Mouse (Mus musculus): ENCODE measurements around the gene Cnfn. TPM values are rescaled to one million over a fixed set of nuclear protein-coding genes. Genes with fewer than 3 reads are reported as not detected.
A peak's percentile ranks its signal among the peaks of the same experiment; 100 is the strongest.
"Not testable (repeated sequence)": the region's sequence is repeated elsewhere in the genome, so short reads cannot be mapped to it uniquely, and the experiment has no call there.

Cnfn gene
- not detected for total RNA-seq (2022)

DNA sequence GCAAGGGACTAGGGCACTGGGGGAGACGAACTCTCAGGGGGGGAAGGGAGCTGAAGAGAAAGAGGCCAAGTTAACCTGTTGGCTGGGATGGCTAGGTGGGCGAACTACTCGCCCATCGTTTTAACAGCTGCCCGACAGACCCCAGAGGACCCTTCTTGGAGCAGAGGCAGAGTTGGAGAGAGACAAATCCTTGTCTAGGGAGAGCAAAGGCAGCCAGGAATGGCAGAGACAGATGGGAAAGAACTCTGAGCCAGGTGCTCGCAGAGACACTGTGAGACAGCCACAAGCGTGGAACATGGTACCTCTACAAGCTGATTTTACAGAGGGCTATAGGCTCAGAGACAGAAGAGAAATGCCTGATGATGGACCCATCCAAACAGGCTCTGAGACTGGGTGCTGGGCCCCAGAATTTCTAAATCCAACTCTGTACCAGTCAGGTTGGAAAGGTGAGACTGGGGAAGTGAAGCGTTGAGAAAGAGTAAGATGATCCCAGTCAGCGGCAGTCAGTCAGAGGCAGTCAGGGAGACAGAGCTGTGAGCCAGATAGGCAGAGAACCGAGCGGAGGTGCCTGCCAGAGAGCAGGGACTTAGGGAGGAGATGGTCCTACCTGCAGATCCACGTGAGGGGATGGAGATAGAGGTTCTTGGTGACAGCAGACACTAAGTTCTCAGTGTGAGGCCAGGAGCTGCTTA, at the start of gene Cnfn:
TSS of gene Cnfn (minus strand) at position 667 of the 692 bp plus-strand sequence.
- no peak for DNase-seq

DNA sequence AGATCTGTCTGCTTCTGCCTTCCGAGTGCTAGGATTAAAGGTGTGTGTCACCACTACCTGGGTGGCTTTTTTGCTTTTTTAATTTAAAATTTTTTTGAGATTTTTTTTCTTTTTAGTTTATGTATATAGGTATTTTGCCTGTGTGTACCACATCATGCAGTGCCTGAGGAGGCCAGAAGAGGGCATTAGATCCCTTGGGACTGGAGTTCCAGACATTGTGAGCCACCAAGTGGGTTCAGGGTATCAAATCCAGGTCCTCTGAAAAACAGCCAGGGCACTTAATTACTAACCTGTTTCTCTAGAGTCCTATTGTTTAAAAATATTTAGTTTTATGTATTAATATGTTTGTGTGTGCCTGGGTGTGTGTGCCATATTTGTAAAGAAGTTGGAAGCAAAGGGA, 48.1 kb upstream of the Cnfn start:
- no peak for DNase-seq

DNA sequence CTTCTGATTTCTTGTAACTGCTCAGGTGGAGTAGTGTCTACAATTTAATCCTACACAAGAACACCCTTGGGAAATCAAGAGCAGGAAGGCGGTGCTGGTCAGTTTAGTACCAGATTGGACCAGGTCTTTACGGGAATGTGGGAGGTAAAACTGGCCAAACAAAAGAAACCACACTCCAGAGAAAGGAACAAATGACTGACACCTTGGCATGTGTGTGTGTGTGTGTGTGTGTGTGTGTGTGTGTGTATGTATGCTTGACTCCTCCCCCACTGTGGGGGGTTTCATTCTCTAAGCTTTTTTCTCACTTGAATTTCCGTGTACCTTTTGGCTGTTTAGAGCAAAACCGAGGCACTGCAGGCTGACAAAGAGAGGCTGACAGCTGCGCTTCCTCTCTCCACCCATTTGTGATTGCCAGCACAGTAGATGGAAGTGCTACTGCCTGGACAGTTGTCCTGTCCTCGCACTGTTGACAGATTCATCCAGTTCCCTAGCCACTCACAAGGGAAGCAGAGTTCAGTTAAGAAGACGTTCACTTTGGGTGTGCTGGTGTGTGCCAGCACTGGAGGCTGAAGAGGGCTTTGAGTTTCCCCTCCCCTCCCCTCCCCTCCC, 43.4 kb upstream of the Cnfn start, which contains the start of gene Cxcl17:
TSS of gene Cxcl17 (minus strand) at position 54 of the 609 bp plus-strand sequence.
- no peak for DNase-seq

DNA sequence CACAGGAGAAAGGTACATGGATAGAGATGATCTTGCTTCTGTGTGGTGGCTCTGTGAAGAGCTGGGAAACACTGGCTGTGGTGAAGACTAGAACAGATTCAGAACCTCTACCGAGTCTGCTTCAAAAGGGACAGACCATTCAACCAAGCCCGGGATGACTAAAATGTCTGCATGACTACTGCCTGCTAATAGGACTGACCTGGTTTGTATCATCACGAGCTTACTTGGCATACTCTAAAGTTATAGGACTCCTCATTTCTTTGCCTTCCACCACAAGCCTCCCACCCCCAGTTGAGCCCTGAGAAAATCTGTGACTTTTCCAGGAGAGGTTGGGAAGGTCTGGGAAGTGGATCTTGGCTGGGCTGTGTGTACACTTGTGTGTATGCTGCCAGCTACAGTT, 42.3 kb upstream of the Cnfn start:
- no peak for DNase-seq

DNA sequence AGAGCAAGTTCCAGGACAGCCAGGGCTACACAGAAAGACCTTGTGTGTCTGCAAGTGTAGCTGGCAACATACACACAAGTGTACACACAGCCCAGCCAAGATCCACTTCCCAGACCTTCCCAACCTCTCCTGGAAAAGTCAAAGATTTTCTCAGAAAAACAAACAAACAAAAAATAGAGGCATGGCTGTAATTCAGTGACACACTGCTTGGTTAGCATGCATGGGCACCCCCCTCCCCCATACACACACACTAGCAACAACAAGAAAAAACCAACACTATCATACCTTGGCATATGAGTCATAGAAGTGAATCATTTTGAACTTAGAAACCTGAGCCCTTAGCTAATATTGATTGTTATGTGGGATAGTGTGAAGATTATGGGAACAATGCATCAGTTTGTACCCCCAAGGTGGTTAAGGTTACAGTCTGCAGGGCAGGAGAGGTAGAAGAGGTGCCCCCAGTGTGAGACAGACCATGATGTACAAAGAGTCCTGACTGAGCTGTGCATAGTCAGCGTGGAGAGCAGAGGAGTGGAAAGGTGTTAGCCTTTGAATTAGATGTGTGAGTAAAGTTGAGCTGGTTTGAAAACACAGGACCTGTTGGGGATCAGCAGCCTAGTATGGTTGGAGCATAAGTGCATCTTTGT, 41.6 kb upstream of the Cnfn start:
- DNase-seq, result no peak

DNA sequence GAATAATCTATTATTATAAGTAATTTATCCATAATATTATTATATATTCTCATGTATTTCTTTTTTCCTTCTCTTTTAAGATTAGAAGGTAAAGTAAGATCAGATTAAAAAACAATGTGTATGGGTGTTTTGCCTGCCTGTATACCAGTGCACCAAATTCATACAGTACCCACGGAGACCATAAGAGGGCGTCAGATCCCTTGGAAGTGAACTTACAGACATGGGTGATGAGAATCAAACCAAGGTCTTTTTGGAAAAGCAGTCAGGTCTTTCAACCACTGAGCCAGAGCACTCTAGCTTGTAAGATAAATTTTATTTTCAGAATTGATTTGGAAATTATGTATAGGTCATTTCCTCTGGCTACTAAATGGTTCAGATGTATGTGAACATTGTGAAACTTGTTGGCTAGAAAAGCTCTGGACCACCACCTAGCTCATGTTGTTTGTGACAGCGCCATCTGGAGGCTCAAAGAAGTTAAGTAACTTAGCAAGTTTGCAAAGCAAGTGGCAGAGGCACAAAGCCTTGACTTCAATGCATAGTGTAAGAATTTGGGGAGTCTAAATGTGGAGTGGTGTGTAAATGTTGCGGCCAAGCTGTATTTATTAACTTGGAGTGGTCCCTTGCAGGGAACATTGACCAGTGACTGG, 39.7 kb upstream of the Cnfn start:
- DNase-seq, result no peak

DNA sequence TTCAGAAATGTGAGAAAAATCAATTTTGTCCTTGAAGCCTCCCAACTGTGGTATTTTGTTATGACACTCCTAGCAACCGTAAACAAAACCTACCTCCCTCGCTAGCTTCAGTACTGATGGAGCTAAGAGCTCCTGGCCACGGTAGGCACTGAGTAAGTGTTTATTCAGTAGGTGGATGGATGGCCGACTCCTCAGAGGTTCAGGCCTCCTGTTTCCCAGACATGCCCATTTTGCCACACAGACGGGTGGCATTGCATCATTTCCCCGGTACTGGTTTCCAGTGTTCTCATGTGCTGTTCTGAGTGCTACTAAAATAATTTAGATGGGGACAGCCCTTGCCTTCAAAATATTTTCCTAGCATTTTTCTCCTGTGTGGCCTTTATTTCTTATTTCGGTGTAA, 36.9 kb upstream of the Cnfn start:
- DNase-seq, result no peak

DNA sequence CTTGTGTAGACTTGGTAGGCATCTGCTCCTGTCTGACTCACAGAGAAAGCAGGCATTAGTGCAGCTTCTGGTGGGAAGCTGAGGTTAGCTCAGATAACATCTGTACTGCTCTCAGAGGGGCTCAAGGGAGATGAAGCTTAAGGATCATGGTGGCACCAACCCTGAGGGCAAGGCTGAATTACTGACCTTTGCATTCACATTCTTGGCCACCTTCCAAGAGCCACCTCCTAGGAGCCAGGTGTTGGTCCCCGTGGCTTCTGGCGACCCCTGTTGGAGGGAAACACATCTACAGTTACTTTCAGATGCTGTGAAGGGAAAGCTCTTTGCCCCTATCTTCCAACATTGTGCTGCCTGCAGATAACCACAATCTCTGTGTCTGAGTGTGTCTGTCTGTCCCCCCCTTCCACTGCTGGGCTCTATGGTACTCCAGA, 33.2 kb upstream of the Cnfn start:
- DNase-seq, result peak; percentile 69

DNA sequence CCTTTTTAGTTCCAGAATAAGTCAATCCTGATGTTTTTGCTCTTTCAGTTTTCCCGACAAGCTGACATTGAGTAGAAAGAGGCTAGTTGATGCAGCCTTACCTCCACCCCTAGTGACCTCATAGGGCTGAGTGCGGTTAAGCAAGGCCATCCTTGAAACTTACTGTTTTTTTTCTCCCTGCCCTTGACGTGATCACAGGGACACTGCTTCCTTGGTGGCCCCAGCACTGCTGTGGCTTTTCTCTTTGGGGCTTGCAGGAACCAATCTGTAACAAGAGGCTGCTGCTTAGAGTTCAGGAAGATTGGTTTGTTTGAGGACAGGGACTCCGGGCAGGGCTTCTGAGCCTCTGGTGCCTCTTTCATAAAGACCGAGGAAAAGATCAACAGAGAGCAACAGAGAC, 32.5 kb upstream of the Cnfn start:
- DNase-seq, result peak; percentile 81

DNA sequence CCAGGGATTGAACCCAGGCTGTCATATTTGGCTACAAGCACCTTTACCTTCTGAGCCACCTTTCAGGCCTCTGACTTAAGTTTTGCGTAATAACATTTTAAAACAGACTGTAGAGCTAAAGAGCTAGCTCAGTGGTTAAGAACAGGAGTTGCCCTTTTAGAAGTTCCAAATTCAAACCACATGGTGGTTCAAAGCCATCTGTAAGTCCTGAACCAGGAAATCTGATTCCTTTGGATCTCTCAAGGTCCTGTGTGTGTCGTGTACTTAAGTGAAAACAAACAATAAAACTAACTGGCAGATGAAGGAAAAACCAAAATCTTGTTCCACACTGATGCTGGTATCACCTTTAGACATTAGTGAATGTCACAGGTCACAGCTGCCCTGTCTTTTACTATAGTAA, 32.0 kb upstream of the Cnfn start:
- DNase-seq, result no peak

DNA sequence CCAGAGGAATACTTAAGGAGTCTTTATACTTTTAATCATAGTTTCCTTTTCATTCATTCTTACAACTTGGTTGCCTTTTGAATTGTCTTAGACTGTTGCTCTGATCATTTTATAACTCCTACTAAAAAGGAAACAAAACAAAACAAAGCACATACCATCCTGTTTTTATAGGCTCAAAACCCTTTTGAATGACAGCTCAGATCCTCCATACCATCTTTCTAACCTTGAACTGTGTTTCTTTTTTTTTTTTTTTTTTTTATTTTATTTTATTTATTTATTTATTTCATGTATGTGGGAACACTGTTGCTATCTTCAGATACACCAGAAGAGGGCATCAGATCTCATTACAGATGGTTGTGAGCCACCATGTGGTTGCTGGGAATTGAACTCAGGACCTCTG, 29.5 kb upstream of the Cnfn start:
- not testable (repeated sequence) for DNase-seq

DNA sequence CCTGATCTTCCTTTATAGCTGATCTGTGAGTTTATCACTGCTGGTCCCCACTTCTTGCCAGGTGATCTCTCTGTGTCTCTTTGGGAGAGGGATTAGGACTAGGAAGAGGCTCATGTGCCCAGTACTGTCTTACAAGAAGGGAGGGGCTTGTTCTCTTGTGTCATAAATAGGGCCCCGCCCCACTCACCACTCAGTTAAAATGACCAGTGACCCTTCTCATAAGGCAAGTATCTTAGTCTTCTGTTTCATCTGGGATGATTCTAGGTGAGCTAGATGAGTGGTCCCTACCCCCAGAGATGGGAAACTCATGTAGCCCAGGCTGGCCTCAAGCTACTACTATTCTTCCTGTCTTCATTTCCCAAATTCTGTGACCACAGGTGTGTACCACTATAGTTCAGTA, 29.1 kb upstream of the Cnfn start, which contains the start of gene Lipe:
TSS of gene Lipe (minus strand) at position 101 of the 400 bp plus-strand sequence.
- no peak for DNase-seq

DNA sequence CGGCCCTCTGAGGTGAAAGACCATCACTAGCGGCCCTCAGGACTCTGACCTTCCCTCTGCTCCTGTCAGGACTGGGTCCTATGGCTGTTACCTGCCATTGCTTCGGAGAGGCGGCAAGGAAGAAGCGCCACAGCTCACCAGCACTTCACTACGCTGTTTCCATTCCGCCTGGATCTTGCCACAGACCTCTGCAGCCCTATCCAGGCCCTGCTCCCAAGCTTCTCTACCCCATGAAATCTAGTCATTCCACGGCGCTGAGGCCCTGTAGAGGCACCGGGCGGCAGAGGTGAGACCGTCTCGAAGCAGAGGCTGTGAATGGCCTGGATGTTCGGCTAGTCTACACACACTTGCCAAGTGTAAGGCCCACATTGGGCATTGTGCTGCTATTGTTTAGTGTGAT, 27.1 kb upstream of the Cnfn start:
- no peak for DNase-seq

DNA sequence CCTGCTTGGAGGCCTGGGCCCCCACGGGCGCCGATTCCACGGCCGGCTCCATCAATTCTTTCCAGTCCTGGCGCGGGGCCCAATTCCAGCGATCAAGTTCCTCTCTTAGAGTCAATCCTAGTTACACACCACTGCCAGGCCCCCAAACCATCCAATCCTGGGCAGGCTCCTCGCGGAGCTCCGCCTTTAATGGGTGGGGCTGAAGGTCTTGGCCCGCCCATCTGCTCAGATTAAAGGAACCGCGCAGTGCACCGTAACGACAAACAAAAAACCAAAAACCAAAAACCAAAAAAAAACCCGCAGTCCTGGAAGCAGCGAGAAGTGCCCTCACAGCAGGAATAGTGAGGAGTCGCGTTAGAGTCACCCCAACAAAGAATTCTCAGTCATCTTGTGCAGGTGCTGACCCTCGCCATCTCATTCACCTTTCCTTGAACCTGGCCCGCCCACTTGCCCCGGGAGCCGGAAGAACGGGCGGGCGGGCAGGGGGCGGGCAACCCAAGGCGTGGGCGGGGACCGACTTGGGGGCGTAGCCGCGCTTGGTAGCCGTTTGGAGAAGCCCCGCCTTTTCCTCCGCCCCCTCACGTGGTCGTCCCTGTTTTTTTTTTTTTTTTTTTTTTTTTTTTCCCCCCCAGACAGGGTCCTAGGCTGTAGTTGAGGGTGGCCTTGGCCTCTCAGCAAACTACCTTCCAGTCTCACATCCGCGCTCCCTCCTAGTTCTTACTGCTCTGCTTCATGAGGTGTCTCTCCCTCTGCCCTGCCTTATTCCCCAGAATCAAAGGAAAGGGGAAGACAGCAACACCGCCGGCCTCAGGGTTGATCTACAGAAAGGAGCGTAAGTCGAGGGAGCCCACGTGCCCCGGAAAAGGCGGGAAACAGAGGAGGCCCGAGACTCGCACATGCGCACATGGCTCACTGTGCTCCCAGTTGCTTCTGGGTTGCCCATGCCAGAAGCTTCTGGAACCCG, 26.3 kb upstream of the Cnfn start:
- DNase-seq, result peak; percentile 97

DNA sequence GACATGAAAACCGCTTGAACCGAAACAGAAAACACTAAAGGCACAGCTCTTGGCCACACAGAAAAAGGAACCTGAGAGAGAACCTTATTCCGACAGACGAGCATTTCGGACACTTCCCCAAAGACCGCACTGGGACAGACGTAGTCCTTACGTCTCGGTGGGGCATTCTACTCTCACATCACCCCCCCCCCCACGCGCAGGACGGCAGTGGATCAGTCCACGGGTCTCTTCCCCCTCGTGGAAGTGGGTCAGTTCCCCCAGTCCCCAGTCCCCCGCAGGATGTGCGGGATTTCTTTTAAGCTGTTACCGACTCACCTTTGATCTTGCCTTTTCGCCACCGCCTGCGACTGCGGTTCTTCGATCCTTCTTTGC, 25.6 kb upstream of the Cnfn start:
- DNase-seq, result no peak

DNA sequence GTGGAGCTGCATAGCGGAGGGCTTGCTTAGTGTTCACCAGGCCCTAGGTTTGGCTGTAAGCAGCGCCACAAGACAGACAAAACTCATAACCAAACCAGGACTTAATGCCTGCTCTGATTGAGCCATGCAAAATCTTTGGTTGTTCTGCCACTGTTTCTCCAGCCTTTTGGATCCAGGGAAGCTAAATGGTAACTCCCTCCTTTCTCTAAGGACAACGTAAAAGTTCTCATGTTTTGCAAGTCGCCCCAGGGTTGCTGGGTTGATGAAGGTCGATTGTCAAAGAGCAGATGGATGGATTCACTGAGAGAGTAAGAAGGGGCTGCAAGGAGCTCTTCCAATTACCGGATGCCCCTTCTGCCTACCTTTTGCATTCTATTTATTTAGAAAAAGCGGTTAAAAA, 25.2 kb upstream of the Cnfn start:
- DNase-seq, result no peak

DNA sequence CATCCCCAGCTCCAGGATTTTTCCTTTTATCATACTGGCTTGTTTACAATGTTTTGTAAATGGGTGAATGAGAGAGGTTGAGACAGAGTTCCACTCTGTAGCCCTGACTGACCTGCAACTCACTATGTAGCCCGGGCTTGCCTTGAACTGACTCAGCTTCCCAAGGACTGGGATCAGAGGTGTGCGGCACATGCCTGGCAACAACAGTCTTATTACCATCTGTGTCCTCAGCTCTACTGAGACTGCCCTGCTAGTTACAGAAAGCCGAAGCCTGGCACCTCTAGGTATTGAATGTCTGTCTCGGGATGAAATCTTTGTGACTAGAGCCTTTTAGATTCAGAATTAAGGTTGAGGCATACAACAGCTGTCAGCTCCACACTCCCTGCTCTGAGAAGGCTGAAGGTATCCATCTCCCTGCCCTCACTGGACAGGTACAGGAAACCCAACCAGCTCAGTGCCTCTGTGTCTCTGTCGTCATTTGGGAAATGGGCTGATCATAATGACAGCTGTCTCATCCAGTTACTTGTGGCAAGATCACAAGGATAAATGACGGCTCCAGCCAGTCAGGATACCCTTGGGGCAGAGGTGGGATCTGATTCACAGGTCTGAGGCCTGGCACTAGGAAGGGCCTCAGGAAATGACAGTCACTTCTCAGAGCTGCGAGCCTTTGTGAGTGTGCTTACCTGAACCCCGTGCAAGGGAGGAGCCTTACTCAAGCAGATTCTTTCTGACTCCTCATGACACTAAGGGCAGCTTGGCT, 24.1 kb upstream of the Cnfn start:
- peak; percentile 75 for DNase-seq

DNA sequence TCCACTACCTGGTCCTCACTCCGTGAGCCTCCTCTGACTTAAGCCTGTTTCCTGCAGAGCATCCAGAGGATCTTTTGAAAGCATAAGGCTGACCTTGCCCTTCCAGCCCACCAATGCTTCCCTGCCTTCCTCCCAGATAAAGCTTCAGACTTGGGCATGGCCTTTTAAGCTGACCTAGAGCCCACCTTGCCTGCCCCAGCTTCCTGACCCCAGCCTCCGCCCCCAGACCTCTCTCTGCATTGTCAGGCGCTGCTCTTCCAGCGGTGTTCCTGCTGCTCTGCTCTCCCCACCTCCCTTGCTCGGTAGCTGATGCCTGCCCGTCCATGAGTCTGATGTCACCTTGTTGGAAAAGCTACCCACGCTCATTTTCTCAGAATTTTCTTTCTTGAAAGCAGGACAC, 23.3 kb upstream of the Cnfn start:
- DNase-seq, result no peak

DNA sequence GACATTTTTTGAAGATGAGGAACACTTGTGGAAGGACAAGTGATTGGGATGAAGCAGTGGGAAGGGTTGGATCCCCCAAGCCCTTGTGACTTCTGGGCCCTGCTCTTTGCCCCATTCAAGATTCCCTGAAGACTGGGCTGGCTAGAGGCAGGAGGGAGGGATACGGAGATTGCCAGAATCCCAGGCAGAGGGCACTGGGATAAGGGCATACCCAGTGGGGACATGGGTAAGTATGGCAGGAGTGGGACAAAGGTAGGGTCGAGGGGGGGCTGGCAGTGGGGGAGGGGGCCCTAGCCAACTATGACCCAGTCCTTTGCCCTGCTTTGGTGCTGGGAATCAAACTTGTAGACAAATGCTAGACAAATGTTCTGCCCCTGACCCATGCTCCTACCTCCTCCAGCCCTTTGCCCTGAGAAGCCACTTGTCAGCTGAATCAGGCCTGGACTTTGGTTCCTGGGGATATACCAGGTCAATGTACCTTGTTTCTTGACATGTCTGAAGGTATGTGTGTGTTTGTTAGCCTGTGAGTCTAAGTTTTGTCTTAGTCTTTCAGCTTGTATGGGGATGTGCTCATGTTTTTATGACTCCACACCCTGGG, 22.4 kb upstream of the Cnfn start:
- no peak for DNase-seq

DNA sequence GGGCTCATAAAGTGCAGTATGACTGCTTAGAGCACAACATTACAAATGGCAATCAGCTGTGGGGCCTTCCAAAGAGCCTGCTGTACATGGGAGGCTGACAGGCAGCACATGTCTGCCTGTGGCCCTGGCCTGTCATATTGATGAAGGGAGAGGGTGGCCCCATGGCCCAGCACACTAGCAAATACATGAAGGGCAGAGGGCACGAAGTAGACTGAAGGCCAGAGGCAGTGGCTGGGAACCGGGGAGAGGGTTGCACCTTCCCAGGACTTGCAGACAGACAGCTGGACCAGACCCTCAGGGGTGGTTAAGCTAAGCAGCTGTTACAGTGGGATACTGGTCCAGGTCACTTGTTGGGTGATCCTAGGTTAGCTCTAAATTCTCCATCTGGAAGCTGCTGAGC, 21.5 kb upstream of the Cnfn start:
- DNase-seq, result peak; percentile 76
